Mouse (Mus musculus) thymus, postnatal 36 days (tissue): ENCODE measurements around the gene Grk3.
A peak's percentile ranks its signal among the peaks of the same experiment; 100 is the strongest.

Experiments used
- DNase-seq, 2 experiments: peaks; one replicate each; pipeline ENCODE4 v3.0.0; 2022; ENCODE audit warnings: mixed read lengths in 2 of 2

The Grk3 gene

DNA sequence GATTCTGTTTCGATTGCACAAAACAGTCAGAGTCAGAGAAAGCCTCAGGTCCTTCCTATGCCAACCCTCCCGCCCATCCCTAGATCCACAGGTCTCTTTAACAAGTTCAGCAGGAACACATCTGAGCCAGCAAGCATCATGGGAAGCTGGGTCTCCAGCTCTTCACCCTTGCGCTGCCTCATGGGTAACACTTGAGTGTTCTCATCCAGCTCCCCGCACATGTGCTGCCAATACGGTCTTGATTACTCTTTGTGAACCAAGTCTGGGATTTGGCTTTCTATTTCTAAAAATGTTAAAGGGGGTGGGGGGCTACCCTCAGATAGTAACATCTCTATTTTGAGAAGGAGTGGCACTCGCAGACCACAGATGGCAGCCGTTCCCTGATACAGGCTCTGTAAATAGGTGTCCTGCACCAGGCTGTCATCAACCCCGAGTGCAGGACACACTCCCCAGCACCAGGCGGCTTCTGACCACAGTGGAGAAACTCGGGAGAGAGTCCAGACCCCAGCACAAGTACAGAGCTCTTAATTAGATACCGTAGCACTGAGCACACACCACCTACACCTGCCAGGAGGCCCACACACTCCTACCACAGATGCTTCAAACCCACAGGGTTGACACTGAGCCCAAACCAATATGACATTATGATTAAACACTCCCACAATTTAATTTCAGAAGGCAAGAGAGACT, 82.6 kb downstream of the Grk3 start:
- no peak for DNase-seq

DNA sequence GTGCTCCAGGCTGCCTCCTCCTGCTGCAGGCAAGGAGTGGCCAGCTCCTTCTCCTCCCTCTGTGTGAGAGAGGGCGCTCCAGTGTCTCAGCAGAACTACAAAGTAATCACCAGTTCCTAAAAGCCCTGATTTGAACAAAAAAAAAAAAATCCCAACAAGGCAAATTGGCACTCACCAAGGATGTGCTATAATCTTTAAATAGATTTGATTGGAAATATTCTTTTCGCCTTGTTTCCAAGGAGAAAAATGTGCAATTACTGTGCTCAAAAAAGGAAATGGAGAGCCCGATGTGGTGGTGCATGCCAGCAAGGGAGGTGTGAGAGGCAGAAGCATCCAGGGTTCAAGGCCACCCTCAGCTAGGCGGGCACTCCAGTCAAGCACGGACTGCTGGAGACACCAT, 83.7 kb downstream of the Grk3 start:
- no peak for DNase-seq

DNA sequence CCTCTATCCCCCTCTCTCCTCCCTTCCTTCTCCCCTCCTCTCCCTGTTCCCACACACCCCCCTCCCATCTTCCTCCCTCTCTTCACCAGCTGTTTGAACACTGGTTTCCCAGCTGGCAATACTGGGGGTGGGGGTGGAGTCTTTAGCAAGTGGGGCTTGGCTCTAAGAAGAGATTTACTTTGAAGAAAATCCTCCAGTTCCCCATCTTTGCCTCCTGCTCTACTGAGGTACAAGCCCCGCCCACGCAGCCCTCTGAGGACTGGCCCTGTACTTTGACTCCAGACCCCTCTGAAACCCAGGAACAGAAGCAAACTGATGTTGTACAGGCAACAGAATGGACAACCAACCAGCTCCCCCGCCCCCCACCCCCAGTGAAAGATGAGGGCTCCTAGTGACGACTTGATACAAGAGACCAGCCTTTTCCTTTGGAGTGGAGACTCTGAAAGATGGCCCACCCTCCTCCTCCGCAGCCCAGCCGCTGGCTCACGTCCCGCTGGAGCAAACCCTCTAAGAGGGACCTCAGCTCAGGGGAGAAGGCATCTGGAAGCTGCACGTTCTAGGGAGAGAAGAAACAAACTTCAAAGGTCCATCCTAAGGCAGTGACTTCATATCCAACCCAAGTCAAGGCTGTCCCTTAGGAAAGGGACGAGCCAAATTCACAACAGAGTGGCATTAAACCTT, 87.2 kb downstream of the Grk3 start:
- no peak for DNase-seq

DNA sequence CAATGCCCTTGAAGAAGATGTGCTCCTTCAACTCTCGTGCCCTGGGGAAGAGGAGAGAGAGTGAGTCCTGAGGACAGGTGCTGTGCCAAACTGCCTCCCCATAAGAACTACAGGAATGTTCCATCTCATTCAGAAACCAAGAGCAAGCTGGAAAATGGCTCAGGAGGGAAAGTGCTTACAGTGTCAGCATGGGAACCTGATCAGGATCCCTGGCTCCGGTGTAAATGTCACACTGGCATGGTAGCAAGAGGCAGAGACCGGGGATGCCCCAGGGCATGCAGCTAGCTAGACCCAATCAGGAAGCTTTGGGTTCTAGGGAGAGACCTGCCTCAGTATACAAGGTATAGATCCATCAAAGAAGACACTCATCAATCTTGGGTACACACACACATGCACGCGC, 90.2 kb downstream of the Grk3 start:
- DNase-seq, result no peak

DNA sequence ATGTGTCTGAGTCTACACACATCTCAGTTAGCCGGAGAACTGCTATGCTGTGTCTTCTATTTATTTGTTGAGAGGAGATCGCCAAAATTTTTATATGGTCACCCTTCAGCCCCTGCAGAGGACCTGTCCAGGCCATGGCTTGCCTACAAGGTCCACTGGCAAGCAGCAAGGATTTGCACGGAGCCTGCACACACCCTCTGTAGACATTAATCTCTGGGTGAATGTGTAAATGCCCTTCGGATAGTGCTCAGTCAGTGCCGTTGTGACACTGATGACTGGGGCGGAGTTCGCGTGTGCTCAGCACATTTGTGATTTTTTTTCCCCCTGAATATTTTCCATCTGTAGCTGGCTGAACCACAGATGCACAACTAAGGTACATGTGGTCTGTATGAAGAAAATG, 90.8 kb downstream of the Grk3 start:
- no peak for DNase-seq

DNA sequence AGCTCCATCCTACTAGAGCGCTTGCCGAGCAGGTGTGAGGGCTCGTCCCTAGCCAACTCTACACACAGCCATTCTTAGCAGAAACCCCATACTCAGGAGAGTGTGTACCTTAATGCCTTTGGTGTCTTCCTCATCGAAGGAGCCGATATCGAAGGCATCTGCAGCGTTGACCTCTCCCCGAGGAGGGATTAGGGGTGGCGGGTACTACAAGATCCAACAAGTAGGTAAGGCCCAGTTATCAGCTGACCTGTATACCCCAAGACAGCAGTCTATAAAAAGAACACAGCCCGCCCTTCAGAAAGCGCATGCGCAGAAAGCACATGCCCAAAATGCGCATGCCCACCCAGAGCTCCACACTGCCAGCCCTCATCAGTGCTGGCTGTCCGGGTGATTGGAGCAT, 91.8 kb downstream of the Grk3 start:
- no peak for DNase-seq

DNA sequence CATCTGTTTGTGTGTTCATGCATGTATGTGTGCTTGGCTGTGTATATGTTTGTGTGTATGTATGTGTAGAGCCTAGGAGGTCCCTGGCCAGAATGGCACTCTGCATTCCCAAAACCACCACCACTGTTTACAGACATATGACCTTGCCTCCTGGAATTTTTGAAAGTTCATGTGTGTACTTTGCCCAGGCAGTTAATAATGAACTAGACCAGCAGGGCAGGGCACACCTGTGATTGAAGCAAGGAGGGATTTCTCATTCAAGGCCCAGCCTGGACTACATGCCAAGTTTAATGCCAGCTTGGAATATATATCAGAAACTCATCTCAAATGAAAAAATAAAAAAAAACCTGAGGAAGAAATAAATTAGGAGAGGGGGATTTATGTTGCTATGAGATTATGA, 93.7 kb downstream of the Grk3 start:
- no peak for DNase-seq

DNA sequence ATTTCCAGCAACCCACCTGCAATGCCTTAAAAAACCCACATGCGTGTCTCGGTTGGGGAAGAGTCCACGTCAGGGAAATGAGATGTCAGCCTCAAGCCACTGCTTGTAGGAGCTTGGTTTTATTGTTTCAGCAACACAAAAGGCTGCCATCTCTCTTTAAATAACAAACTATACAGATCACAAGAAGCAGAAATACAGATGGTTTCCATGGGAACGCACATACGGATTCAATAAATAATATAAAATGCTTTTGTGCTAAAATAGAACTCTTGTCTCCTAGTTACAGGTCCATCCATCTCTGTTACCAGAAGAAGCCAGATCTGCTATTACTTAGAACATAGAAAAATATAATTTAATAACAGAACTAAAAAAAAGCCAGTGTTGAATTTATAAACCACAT, 105.2 kb downstream of the Grk3 start:
- DNase-seq, result no peak

DNA sequence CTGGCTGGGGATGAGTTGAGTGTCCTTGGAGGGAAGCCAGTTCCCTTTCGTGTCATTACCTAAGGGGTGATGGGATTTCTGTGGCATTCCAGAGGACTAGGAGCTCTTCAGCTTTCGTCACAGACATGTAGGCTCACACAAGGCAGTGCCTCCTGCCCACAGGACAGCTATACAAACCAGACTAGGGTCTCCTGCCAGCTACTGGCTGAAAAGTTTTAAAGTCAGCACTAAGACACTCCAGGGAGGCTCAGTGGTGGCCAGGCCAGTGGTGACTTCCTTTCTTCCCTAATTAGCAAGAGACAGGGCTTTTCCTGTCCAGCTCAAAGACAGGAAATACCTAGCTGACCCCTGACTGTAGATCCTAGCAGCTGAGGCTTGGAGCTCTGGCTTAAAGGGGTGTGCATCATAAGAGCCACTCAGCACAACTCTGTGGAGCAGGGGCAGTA, 107.4 kb downstream of the Grk3 start:
- DNase-seq, result no peak

DNA sequence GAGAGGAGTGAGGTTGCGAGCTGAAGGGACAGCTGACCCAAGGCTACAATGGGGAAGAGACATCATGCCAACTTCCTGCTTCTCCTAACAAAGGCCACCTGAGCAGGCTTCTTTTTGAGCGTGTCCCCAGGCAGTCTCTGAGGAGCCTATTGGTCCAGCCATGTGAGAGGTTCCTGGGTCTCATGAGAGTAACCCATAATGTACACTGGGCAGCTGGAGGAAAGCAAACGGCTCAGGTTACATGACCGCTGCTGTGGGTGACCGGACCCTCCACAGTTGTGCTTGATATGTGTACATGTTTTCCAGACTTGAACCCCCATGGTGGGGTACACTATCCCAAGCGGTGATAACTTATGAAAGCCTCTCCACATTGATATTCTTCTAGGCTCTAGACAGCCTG, 108.1 kb downstream of the Grk3 start:
- DNase-seq, result no peak

DNA sequence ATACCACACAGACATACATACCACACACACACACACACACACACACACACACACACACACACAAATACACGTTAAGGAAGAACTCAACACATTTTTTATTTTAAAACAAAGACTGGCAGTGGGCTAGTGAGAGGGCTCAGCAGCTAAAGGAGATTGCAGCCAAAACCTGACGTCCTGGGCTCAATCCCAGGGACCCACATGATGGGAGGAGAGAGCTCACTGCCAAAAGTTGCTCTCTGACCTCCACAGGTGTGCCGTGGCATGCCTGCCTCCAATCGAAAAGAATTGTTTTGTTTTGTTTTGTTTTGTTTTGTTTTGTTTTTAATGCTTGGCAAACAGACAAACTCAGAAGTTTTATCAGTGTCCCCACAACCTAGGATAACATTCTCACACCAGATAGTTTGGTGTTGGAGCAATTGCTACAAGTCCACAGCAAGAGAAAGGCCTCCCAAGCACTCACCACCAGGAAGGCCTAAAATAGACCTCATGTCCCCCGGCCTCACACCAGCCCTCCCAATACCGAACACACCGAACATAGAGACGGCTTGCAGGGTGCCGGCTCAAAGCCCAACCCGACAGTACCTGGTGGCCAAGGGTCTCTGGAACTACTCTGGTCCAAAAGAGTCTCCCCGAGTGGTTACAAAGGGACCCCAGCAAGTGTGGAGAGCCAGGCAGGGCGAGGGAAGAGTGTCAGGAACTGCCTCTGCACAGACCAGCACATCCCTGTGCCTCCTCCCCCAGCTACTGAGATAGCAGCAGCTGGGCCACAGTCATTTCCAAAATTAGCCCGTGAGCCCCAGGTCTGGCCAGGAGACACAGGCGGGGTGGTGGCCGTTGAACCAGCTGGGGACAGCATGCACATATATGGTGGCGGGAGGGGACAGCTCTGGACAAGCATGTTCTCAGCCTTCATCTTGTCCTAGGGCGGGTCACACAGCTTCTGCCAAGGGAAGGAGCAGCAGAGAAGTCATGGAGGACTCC, 119.6 kb downstream of the Grk3 start, which contains the start of gene Myo18b:
Myo18b (minus strand) TSS at position 689 of the 981 bp plus-strand sequence.
- DNase-seq, result no peak

DNA sequence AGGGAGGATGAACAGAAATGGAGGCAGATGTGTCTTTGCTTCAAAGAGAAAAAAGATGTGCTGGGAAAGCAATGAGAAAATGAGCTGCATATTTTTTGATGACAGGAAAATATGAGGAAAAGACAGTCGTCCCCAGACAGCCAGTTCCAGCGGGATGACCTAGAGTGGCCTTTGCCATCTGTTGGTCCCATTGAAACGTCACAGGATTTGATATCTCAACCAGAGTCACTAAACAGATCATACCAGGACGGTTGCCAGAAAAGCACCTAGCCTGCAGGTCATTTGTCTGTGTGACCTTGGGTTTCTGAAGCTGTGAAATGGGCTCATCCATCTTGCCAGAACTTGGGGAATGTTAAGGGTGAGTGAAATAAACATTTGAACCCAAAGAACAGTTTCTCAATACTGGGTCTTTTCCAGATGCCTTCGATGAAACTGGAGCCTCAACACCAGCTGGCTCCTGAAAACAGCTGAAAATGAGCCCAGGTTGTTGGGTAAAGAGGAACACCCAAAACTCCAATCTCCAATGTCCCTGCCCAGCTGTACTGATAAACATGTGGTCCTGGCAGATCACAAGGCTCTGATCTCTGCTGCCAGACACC, 122.0 kb downstream of the Grk3 start:
- DNase-seq, result no peak

DNA sequence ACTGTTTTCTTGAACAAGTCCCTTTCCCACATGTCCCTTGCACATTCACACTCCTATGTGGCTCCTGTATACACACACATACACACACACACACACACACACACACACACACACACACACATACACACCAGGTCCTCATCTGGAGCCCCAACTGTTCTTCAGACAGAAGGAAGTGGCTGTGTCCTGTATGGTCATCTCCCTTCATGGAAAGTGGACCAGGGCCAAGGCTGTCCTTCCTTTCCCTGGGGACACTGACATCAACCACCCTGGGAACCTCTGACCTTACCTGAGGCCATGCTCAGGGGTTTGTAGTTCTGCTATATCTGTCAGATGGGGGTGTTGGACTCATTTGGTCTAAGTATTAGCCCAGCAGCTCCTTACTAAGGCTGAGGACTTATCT, 123.2 kb downstream of the Grk3 start:
- no peak for DNase-seq

DNA sequence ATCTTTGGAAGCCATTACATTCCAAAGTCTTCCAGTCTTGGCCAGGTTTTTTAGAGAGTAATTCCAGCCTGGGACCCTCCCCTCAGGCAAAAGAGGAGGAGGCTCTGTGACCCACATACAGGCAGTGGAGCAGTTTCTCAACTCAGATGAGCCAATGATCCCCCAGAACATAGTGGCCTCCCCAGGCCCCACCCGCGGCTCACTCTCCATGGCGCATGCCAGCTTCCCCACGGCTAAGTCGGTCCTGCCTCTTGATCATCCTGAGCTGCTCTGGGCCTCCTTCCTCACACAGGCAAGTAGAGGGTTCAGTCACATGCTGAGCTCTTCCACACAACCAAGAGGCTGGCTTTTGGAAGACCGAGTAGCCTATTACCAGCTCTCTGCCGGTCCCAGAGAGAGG, 126.9 kb downstream of the Grk3 start:
- DNase-seq, result no peak

DNA sequence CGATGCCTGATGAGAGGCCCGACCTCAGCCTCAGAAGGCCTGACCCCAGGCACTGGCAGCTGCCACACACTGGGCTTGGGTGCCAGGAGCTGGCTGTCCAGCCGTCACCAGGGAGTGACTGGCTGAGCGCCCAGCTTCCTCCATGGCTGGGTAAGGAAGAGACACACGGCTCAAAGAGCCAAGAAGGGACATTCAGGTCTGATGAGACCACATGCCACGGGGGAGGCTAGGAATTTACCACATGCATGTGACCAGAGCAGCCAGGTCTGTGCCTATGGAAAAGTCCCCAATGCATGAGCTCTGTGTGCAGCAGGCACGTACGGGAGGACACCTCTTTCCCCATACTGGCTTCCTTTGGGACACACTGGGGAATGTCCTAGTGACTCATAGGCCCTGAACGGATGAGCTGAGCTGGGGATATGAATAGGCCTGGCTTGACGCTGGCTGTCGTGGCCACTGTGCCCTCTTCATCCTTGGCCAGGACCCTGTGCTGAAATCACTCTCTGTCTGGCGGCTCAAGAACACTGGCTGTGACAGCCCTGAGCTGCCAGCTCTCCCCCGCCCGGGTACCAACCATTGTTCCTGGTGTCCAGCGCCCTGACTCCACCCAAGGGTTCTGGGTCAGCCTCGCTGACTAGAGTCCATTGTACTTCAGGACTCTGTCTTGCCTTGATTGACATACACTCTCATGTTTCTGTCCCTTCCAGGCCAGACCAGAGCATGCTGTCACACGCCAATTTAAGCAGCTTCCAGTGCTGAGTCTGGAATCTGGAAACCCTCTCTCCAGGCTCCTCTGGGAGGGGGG, 128.7 kb downstream of the Grk3 start:
- DNase-seq, result no peak

DNA sequence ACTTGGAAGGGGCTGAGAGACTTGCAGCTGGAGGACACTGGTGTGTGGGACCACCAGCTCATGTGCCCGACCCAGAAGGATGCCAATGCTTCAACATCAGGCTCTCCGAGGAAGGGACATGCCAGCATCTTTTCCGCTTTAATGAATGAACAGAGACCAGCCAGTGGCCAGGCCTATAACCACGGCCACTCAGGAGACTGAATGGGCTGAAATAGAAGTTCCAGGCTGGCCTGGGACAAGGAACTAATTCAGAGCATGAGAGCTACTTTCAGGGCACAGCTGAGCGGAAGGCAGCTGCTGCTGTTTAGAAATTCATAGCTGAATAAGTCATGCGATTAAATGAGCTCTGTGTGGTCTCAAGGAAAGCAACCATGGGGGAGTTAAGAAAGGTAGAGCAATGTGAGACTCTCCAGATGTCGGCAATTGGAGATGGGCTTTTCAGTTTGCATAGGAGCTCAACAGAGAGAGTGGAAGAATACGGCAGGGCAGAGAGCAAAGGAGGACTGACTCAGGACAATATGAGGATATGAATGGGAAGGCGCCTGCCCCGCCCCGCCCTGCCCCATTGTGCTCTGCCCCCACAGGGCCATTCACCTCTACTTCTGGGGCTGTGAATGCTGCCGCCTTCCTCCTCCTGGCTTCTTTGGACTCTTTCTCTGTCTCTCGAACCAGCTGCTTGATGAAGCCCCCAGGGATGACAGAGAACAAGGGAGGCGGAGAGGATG, 138.0 kb downstream of the Grk3 start:
- DNase-seq, result no peak

DNA sequence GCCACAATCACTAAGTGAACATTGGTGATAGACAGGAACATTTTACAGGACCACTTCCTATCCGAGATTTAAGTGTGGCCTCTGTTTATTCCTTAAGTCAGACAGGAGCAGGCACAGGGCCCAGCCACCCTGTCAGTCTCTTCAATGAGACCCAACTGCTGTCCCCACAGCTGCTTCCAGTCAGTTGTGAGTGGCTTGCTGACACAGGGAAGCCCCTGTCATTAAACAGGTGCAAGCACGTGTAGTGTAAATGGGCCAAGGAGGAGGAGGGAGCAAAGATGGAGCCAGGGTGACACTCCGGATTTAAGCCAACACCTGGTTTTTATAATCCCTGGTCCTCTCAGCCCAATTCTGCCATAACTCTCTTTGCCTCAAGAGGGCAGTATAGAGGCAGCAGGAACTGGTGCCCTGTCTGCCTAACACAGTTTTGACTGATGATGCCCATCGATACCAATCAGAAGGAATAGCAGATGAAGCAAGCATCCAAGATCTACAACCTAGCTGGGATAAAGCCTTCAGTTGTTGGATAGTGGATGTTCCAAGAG, 138.7 kb downstream of the Grk3 start:
- no peak for DNase-seq

DNA sequence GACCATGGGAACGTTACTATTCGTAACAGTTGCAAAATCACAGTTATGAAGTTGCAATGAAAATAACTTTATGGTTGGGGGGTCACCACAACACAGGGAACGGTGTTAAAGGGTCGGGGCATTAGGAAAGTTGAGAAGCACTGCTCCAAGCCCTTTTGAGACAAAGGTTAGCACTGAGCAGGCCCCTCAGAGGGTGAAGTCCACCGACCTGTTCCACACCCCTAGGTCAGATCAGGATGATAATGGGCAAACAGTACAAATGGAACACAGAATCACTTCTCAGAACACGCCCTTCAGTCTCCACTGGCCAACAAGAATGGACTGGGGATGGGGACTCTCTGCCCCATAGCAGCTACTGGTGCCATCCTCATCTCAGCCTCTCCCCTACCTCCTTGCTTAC, 142.6 kb downstream of the Grk3 start:
- DNase-seq, result no peak

DNA sequence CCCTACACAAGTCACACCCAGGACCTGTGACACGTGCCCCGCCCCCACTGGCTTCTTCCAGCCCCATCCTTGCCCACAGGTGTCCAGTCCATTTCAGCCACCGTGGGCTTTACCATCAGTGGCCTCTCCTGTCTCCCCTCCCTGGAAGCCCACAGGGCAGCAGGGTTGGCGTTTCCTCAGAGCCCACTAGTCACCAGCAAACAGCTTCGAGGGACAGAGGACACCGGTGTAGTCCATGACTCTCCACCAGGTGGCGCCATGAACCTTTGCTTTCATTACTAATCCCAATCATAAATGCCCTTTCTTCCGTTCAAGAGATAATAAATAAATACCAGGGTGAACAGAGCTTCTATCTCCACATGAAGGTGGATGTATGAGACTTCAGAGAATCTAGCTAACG, 144.9 kb downstream of the Grk3 start:
- peak; percentile 41 to 62 for DNase-seq

DNA sequence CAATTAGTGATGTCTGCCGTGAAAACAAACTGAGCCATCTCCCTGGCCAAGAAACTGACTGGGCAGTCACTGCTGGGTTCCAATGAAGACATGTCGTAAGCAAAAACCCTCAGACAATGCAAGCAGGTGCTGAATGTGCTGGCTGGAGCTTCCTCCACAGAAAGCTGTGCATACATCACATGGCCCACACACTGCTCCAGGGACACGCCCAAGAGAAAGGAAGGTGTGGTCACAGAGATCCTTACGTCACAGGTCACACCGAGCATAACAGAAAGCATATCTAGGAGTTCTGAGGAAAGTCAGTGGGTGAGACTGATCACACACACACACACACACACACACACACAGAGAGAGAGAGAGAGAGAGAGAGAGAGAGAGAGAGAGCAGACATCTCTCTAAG, 147.0 kb downstream of the Grk3 start:
- no peak for DNase-seq

DNA sequence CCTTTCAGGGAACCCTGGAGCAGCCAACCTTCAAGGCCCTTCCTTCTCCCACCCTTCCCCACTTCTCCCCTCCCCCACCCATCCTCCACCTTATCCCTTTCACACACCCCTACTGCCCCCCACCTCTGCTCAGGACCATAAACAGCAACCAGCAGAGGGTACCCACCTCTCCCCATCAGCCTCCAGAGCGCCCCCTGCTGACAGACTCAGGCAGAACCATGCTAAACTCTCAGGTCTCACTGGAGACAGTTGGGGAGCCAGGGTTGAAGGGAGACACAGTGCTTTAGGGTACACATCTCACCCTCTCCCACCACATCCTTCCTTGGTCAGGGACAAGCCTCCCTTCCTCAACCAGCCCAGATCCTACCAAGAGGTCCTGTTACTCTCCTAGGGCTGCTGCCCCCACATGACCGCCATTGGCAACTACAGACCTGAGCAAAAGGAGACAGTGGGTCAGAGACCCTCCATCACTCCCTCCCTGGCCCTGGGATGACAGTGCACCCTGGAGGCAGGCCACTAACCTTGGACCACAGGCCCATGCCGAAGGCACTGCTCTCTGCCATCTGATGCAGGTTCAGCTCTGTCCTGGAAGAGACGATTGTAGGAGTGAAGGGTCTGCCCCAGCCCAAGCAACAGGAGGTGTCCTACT, 150.7 kb downstream of the Grk3 start:
- DNase-seq, result peak; percentile 19 to 28
